25 mouse cellular contexts compared by ENCODE assay signal in genomic region chr9:91547051-91547450, GRCm38 (mm10).
DNase-seq lines count a peak whose midpoint lies in the region; ATAC-seq and TF ChIP-seq lines count a peak whose summit lies in the region.
"Had no signal": no experiment of that assay in that cellular context is flagged by ENCODE, and none has a peak within 500 bp of the region (broad histone marks: within the 10 kb centered on the region; RNA-seq: fewer than 3 reads in every experiment).

No protein-coding gene starts in this region.

- no peaks in the 10 kb centered on the region for H3K4me1 ChIP-seq in forebrain, embryonic 13.5 days
- H3K4me1 ChIP-seq in forebrain, embryonic 10.5 days: no peaks in the 10 kb centered on the region
- H3K4me1 ChIP-seq in hindbrain, postnatal 0 days (ENCODE audit: insufficient read depth, low read length): no peaks in the 10 kb centered on the region
- H3K4me1 ChIP-seq in hindbrain, embryonic 12.5 days: no peaks in the 10 kb centered on the region
- H3K4me1 ChIP-seq: embryonic facial prominence, embryonic 10.5 days; limb, embryonic 12.5 days; liver, embryonic 12.5 days; megakaryocyte, embryonic 14.5 days; midbrain, embryonic 15.5 days had no signal

- no peak overlapping the region for H3K27ac ChIP-seq in forebrain, embryonic 13.5 days
- no peak overlapping the region for H3K27ac ChIP-seq in forebrain, embryonic 10.5 days
- H3K27ac ChIP-seq in hindbrain, postnatal 0 days: peak overlapping the region; percentile 48; the same call in 1 of the 2 replicates
- H3K27ac ChIP-seq in hindbrain, embryonic 12.5 days: no peak overlapping the region
- H3K27ac ChIP-seq: embryonic facial prominence, embryonic 10.5 days; gastrocnemius, adult 2 months; limb, embryonic 12.5 days; liver, embryonic 12.5 days; midbrain, embryonic 15.5 days; stomach, postnatal 0 days had no signal

- no peak overlapping the region for H3K4me3 ChIP-seq in forebrain, embryonic 13.5 days
- H3K4me3 ChIP-seq in forebrain, embryonic 10.5 days: no peak overlapping the region
- no peak overlapping the region for H3K4me3 ChIP-seq in hindbrain, postnatal 0 days (ENCODE audit: low read length)
- H3K4me3 ChIP-seq in hindbrain, embryonic 12.5 days: no peak overlapping the region
- H3K4me3 ChIP-seq: embryonic facial prominence, embryonic 10.5 days; gastrocnemius, adult 2 months; limb, embryonic 12.5 days; liver, embryonic 12.5 days; megakaryocyte, embryonic 14.5 days; midbrain, embryonic 15.5 days had no signal

- no peaks in the 10 kb centered on the region for H3K27me3 ChIP-seq in forebrain, embryonic 13.5 days
- no peaks in the 10 kb centered on the region for H3K27me3 ChIP-seq in forebrain, embryonic 10.5 days (ENCODE audit: poor library complexity, severe bottlenecking)
- no peaks in the 10 kb centered on the region for H3K27me3 ChIP-seq in hindbrain, postnatal 0 days (ENCODE audit: insufficient read depth, low read length)
- H3K27me3 ChIP-seq in hindbrain, embryonic 12.5 days: no peaks in the 10 kb centered on the region
- H3K27me3 ChIP-seq: limb, embryonic 12.5 days; liver, embryonic 12.5 days; megakaryocyte, embryonic 14.5 days; midbrain, embryonic 15.5 days had no signal

- no peak for TF ChIP-seq CTCF in hindbrain, postnatal 0 days (IDR thresholded peaks at IDR 0.05; ENCODE audit: low read depth)

- WGBS in forebrain, embryonic 13.5 days: 74% methylated on average over 4 of the region's 4 CpGs
- 80% methylated on average over 4 of the region's 4 CpGs for WGBS in forebrain, embryonic 10.5 days
- WGBS in hindbrain, postnatal 0 days: 38% methylated on average over 4 of the region's 4 CpGs
- WGBS in hindbrain, embryonic 12.5 days: 76% methylated on average over 4 of the region's 4 CpGs

- DNase-seq in forebrain, embryonic 10.5 days (ENCODE audit: extremely low spot score, low spot score): no peak
- peak; percentile 79 for DNase-seq in hindbrain, postnatal 0 days (ENCODE audit: low spot score)
- DNase-seq in cerebellum, adult 11-12 months: peak; percentile 91
- DNase-seq in cerebellum, postnatal 14 days: peak; percentile 87 to 93
- DNase-seq in embryo, embryonic 11 days: no peak
- DNase-seq in spleen, postnatal 36 days (ENCODE audit: low spot score in 2 of 2): no peak
- DNase-seq: adrenal gland, adult 2 months; gastrocnemius, adult 2 months; heart, postnatal 14 days; kidney, adult 9 months; kidney, postnatal 25 days; lung, adult 2 months; retina, postnatal 1 day; right cerebral cortex, postnatal 4 days; thymus, postnatal 25 days had no signal

- H3K36me3 ChIP-seq in forebrain, embryonic 13.5 days (ENCODE audit: poor library complexity, severe bottlenecking): no peaks in the 10 kb centered on the region
- H3K36me3 ChIP-seq in forebrain, embryonic 10.5 days (replicated peaks): no peaks in the 10 kb centered on the region
- no peaks in the 10 kb centered on the region for H3K36me3 ChIP-seq in hindbrain, postnatal 0 days (ENCODE audit: insufficient read depth, low read length)
- no peaks in the 10 kb centered on the region for H3K36me3 ChIP-seq in hindbrain, embryonic 12.5 days
- H3K36me3 ChIP-seq: embryonic facial prominence, embryonic 10.5 days; limb, embryonic 12.5 days; liver, embryonic 12.5 days; midbrain, embryonic 15.5 days had no signal

- H3K4me2 ChIP-seq in forebrain, embryonic 13.5 days: no peak overlapping the region
- no peak overlapping the region for H3K4me2 ChIP-seq in hindbrain, postnatal 0 days (ENCODE audit: low read depth, low read length)
- H3K4me2 ChIP-seq in hindbrain, embryonic 12.5 days (replicated peaks): no peak overlapping the region
- H3K4me2 ChIP-seq: heart, embryonic 11.5 days; limb, embryonic 12.5 days; liver, embryonic 12.5 days; midbrain, embryonic 15.5 days had no signal

- H3K9me3 ChIP-seq in forebrain, embryonic 13.5 days (replicated peaks): no peaks in the 10 kb centered on the region
- no peaks in the 10 kb centered on the region for H3K9me3 ChIP-seq in forebrain, embryonic 10.5 days
- no peaks in the 10 kb centered on the region for H3K9me3 ChIP-seq in hindbrain, postnatal 0 days (ENCODE audit: low read length)
- H3K9me3 ChIP-seq in hindbrain, embryonic 12.5 days (replicated peaks): no peaks in the 10 kb centered on the region
- H3K9me3 ChIP-seq: embryonic facial prominence, embryonic 10.5 days; limb, embryonic 12.5 days; liver, embryonic 12.5 days; midbrain, embryonic 15.5 days had no signal

- no peak overlapping the region for H3K9ac ChIP-seq in forebrain, embryonic 13.5 days
- H3K9ac ChIP-seq in hindbrain, postnatal 0 days (replicated peaks; ENCODE audit: low read length): no peak overlapping the region
- no peak overlapping the region for H3K9ac ChIP-seq in hindbrain, embryonic 12.5 days
- H3K9ac ChIP-seq: limb, embryonic 12.5 days; liver, embryonic 12.5 days; midbrain, embryonic 15.5 days had no signal

- ATAC-seq in forebrain, embryonic 13.5 days: peak; percentile 50
- peak; percentile 92 for ATAC-seq in hindbrain, postnatal 0 days
- ATAC-seq in hindbrain, embryonic 12.5 days (ENCODE audit: low FRiP score): no peak
- ATAC-seq: inflammation-experienced regulatory T-cells, adult 6 months; liver, embryonic 12.5 days; midbrain, embryonic 15.5 days had no signal

Comparison
In these comparisons a context has a peak if more than half of its experiments do, and no peak if none do; other contexts are left out.
1. DNase-seq: peak in hindbrain, postnatal 0 days (single experiment), cerebellum, adult 11-12 months (single experiment) and cerebellum, postnatal 14 days (2 of 2); none in forebrain, embryonic 10.5 days (single experiment), embryo, embryonic 11 days (single experiment) and spleen, postnatal 36 days (0 of 2).